Mouse (Mus musculus): ENCODE results near the gene Gpatch8. TPM values are rescaled to one million over a fixed set of nuclear protein-coding genes. Genes with fewer than 3 reads are reported as not detected.

Gene Gpatch8
- total RNA-seq, 2 experiments from 2014 or later = 19.7 to 29.3 TPM

GRCm38 (mm10) chr11:102514793-102515424 is 41.3 kb downstream of the Gpatch8 start:
- no peak for ATAC-seq (replicated peaks; ENCODE audit: poor library complexity, severe bottlenecking)

- ATAC-seq (replicated peaks; ENCODE audit: poor library complexity, severe bottlenecking) = no peak
These were observed 46.0 kb downstream of the Gpatch8 start for GRCm38 (mm10) chr11:102510226-102510625.

GRCm38 (mm10) chr11:102496732-102497131 is 59.5 kb downstream of the Gpatch8 start:
- ATAC-seq (replicated peaks; ENCODE audit: poor library complexity, severe bottlenecking) = no peak

GRCm38 (mm10) chr11:102496206-102496605 is 60.0 kb downstream of the Gpatch8 start:
- no peak for ATAC-seq (replicated peaks; ENCODE audit: poor library complexity, severe bottlenecking)

GRCm38 (mm10) chr11:102495742-102496141 is 60.5 kb downstream of the Gpatch8 start:
- ATAC-seq (replicated peaks; ENCODE audit: poor library complexity, severe bottlenecking) = no peak

- ATAC-seq (replicated peaks; ENCODE audit: poor library complexity, severe bottlenecking) = no peak
These were observed 61.1 kb downstream of the Gpatch8 start for GRCm38 (mm10) chr11:102495114-102495513.

GRCm38 (mm10) chr11:102494063-102494650 is 62.0 kb downstream of the Gpatch8 start:
- no peak for ATAC-seq (replicated peaks; ENCODE audit: poor library complexity, severe bottlenecking)

- no peak for ATAC-seq (replicated peaks; ENCODE audit: poor library complexity, severe bottlenecking)
These were observed 63.0 kb downstream of the Gpatch8 start for GRCm38 (mm10) chr11:102493241-102493640.

- ATAC-seq (replicated peaks; ENCODE audit: poor library complexity, severe bottlenecking) = no peak
These were observed 68.3 kb downstream of the Gpatch8 start for GRCm38 (mm10) chr11:102487901-102488300.

GRCm38 (mm10) chr11:102486733-102487386 is 69.3 kb downstream of the Gpatch8 start:
- ATAC-seq (replicated peaks; ENCODE audit: poor library complexity, severe bottlenecking) = peak; percentile 35; the same call in 1 of the 2 replicates

GRCm38 (mm10) chr11:102481779-102482178 is 74.4 kb downstream of the Gpatch8 start:
- no peak for ATAC-seq (replicated peaks; ENCODE audit: poor library complexity, severe bottlenecking)

GRCm38 (mm10) chr11:102480897-102481296 is 75.3 kb downstream of the Gpatch8 start:
- no peak for ATAC-seq (replicated peaks; ENCODE audit: poor library complexity, severe bottlenecking)

- no peak for ATAC-seq (replicated peaks; ENCODE audit: poor library complexity, severe bottlenecking)
These were observed 76.1 kb downstream of the Gpatch8 start for GRCm38 (mm10) chr11:102480111-102480510.

GRCm38 (mm10) chr11:102479581-102479980 is 76.6 kb downstream of the Gpatch8 start:
- ATAC-seq (replicated peaks; ENCODE audit: poor library complexity, severe bottlenecking) = no peak

- ATAC-seq (replicated peaks; ENCODE audit: poor library complexity, severe bottlenecking) = no peak
These were observed 77.5 kb downstream of the Gpatch8 start for GRCm38 (mm10) chr11:102478671-102479070.

GRCm38 (mm10) chr11:102475027-102475426 is 81.2 kb downstream of the Gpatch8 start:
- no peak for ATAC-seq (replicated peaks; ENCODE audit: poor library complexity, severe bottlenecking)

GRCm38 (mm10) chr11:102469648-102470357 is 86.4 kb downstream of the Gpatch8 start, which contains the start of gene Itga2b:
TSS of gene Itga2b (minus strand) at chr11:102470122.
- peak; percentile 43 for ATAC-seq (replicated peaks; ENCODE audit: poor library complexity, severe bottlenecking)

GRCm38 (mm10) chr11:102467041-102467631 is 89.1 kb downstream of the Gpatch8 start:
- ATAC-seq (replicated peaks; ENCODE audit: poor library complexity, severe bottlenecking) = peak; percentile 97

GRCm38 (mm10) chr11:102465713-102466436 is 90.3 kb downstream of the Gpatch8 start:
- ATAC-seq (replicated peaks; ENCODE audit: poor library complexity, severe bottlenecking) = no peak

- ATAC-seq (replicated peaks; ENCODE audit: poor library complexity, severe bottlenecking) = no peak
These were observed 91.3 kb downstream of the Gpatch8 start for GRCm38 (mm10) chr11:102464901-102465300.

Data from granulocyte monocyte progenitor cell, adult 5-6 weeks (primary cell).